Mouse (Mus musculus): ENCODE measurements at regions not wholly inside any gene's neighbourhood (a gene's known extent, or its start where the extent isn't known, plus 50 kb on each side); places are given as distances from the start of the nearest gene placed in this dataset.

GRCm38 (mm10) chr14:76318438-76318837 lies 96.3 kb upstream of the Tsc22d1 start:
- H3K27ac ChIP-seq (ENCODE audit: insufficient read depth, low read length) = peak overlapping the region; percentile 93
- TF ChIP-seq POLR2A (IDR thresholded peaks at IDR 0.05; ENCODE audit: low read depth, low read length) = no peak
- TF ChIP-seq CTCF (IDR thresholded peaks at IDR 0.05; ENCODE audit: borderline replicate concordance, insufficient read depth, low read length) = no peak
- H3K4me3 ChIP-seq (ENCODE audit: insufficient read depth, low read length) = no peak overlapping the region
- H3K4me1 ChIP-seq (ENCODE audit: control insufficient read depth, insufficient read depth, low read length) = no peaks in the 10 kb centered on the region; the same call in 1 of the 2 replicates

GRCm38 (mm10) chr14:76324246-76324645 lies 90.5 kb upstream of the Tsc22d1 start:
- no peaks in the 10 kb centered on the region; the same call in 1 of the 2 replicates for H3K4me1 ChIP-seq (ENCODE audit: control insufficient read depth, insufficient read depth, low read length)
- no peak overlapping the region for H3K27ac ChIP-seq (ENCODE audit: insufficient read depth, low read length)
- TF ChIP-seq POLR2A (IDR thresholded peaks at IDR 0.05; ENCODE audit: low read depth, low read length) (no peak), CTCF (IDR thresholded peaks at IDR 0.05; ENCODE audit: borderline replicate concordance, insufficient read depth, low read length) (no peak)
- H3K4me3 ChIP-seq (ENCODE audit: insufficient read depth, low read length) = no peak overlapping the region

GRCm38 (mm10) chr14:76329983-76330382 lies 84.8 kb upstream of the Tsc22d1 start:
- Histone ChIP-seq H3K4me3 (ENCODE audit: insufficient read depth, low read length) (no peak overlapping the region), H3K4me1 (ENCODE audit: control insufficient read depth, insufficient read depth, low read length) (no peaks in the 10 kb centered on the region), H3K27ac (ENCODE audit: insufficient read depth, low read length) (no peak overlapping the region)
- TF ChIP-seq CTCF (IDR thresholded peaks at IDR 0.05; ENCODE audit: borderline replicate concordance, insufficient read depth, low read length) (no peak), POLR2A (IDR thresholded peaks at IDR 0.05; ENCODE audit: low read depth, low read length) (no peak)

- Histone ChIP-seq H3K27ac (ENCODE audit: insufficient read depth, low read length) (no peak overlapping the region), H3K4me3 (ENCODE audit: insufficient read depth, low read length) (no peak overlapping the region)
- no peak for TF ChIP-seq CTCF (IDR thresholded peaks at IDR 0.05; ENCODE audit: borderline replicate concordance, insufficient read depth, low read length)
- TF ChIP-seq POLR2A (IDR thresholded peaks at IDR 0.05; ENCODE audit: low read depth, low read length) = no peak
Observed at GRCm38 (mm10) chr14:76331497-76332335, 83.0 kb upstream of the Tsc22d1 start.

GRCm38 (mm10) chr14:76332336-76332703 lies 82.4 kb upstream of the Tsc22d1 start:
- H3K4me3 ChIP-seq (ENCODE audit: insufficient read depth, low read length) = no peak overlapping the region
- no peaks in the 10 kb centered on the region for H3K4me1 ChIP-seq (ENCODE audit: control insufficient read depth, insufficient read depth, low read length)
- H3K27ac ChIP-seq (ENCODE audit: insufficient read depth, low read length) = no peak overlapping the region
- TF ChIP-seq POLR2A (IDR thresholded peaks at IDR 0.05; ENCODE audit: low read depth, low read length) = no peak
- TF ChIP-seq CTCF (IDR thresholded peaks at IDR 0.05; ENCODE audit: borderline replicate concordance, insufficient read depth, low read length) = no peak

More at GRCm38 (mm10) chr14:76331497-76332335, 83.0 kb upstream of the Tsc22d1 start:
- H3K4me1 ChIP-seq (ENCODE audit: control insufficient read depth, insufficient read depth, low read length) = no peaks in the 10 kb centered on the region

GRCm38 (mm10) chr14:76340789-76341188 lies 74.0 kb upstream of the Tsc22d1 start:
- H3K27ac ChIP-seq (ENCODE audit: insufficient read depth, low read length) = no peak overlapping the region
- no peaks in the 10 kb centered on the region for H3K4me1 ChIP-seq (ENCODE audit: control insufficient read depth, insufficient read depth, low read length)
- TF ChIP-seq CTCF (IDR thresholded peaks at IDR 0.05; ENCODE audit: borderline replicate concordance, insufficient read depth, low read length) (no peak), POLR2A (IDR thresholded peaks at IDR 0.05; ENCODE audit: low read depth, low read length) (no peak)
- no peak overlapping the region for H3K4me3 ChIP-seq (ENCODE audit: insufficient read depth, low read length)

- TF ChIP-seq POLR2A (IDR thresholded peaks at IDR 0.05; ENCODE audit: low read depth, low read length) = no peak
- no peak for TF ChIP-seq CTCF (IDR thresholded peaks at IDR 0.05; ENCODE audit: borderline replicate concordance, insufficient read depth, low read length)
- Histone ChIP-seq H3K27ac (ENCODE audit: insufficient read depth, low read length) (no peak overlapping the region), H3K4me3 (ENCODE audit: insufficient read depth, low read length) (no peak overlapping the region), H3K4me1 (ENCODE audit: control insufficient read depth, insufficient read depth, low read length) (no peaks in the 10 kb centered on the region)
Observed at GRCm38 (mm10) chr14:76341226-76341625, 73.5 kb upstream of the Tsc22d1 start.

- TF ChIP-seq POLR2A (IDR thresholded peaks at IDR 0.05; ENCODE audit: low read depth, low read length) (no peak), CTCF (IDR thresholded peaks at IDR 0.05; ENCODE audit: borderline replicate concordance, insufficient read depth, low read length) (no peak)
- Histone ChIP-seq H3K27ac (ENCODE audit: insufficient read depth, low read length) (no peak overlapping the region), H3K4me3 (ENCODE audit: insufficient read depth, low read length) (no peak overlapping the region), H3K4me1 (ENCODE audit: control insufficient read depth, insufficient read depth, low read length) (no peaks in the 10 kb centered on the region; the same call in 1 of the 2 replicates)
Observed at GRCm38 (mm10) chr14:76351856-76352255, 62.9 kb upstream of the Tsc22d1 start.

GRCm38 (mm10) chr14:76356161-76356560 lies 58.6 kb upstream of the Tsc22d1 start:
- TF ChIP-seq CTCF (IDR thresholded peaks at IDR 0.05; ENCODE audit: borderline replicate concordance, insufficient read depth, low read length) = no peak
- no peak for TF ChIP-seq POLR2A (IDR thresholded peaks at IDR 0.05; ENCODE audit: low read depth, low read length)
- peaks cover 5% of the 10 kb centered on the region for H3K4me1 ChIP-seq (ENCODE audit: control insufficient read depth, insufficient read depth, low read length)
- no peak overlapping the region for H3K27ac ChIP-seq (ENCODE audit: insufficient read depth, low read length)
- H3K4me3 ChIP-seq (ENCODE audit: insufficient read depth, low read length) = no peak overlapping the region

GRCm38 (mm10) chr14:76359837-76360410 lies 54.8 kb upstream of the Tsc22d1 start:
- H3K4me3 ChIP-seq (ENCODE audit: insufficient read depth, low read length) = no peak overlapping the region
- H3K27ac ChIP-seq (ENCODE audit: insufficient read depth, low read length) = peak overlapping the region; percentile 36; the same call in 1 of the 2 replicates
- peaks cover 5% of the 10 kb centered on the region for H3K4me1 ChIP-seq (ENCODE audit: control insufficient read depth, insufficient read depth, low read length)
- TF ChIP-seq CTCF (IDR thresholded peaks at IDR 0.05; ENCODE audit: borderline replicate concordance, insufficient read depth, low read length) = no peak
- no peak for TF ChIP-seq POLR2A (IDR thresholded peaks at IDR 0.05; ENCODE audit: low read depth, low read length)

All from embryonic fibroblast, embryonic 13.5 days (primary cell).